Mouse (Mus musculus) embryo, embryonic 10 days (tissue): Measurements from ENCODE around the gene Man1a2.

ENCODE experiments used
- DNase-seq: peaks from one replicate; pipeline ENCODE4 v3.0.0-alpha.2; 2015; ENCODE audit warnings: low spot score

The Man1a2 gene

DNA sequence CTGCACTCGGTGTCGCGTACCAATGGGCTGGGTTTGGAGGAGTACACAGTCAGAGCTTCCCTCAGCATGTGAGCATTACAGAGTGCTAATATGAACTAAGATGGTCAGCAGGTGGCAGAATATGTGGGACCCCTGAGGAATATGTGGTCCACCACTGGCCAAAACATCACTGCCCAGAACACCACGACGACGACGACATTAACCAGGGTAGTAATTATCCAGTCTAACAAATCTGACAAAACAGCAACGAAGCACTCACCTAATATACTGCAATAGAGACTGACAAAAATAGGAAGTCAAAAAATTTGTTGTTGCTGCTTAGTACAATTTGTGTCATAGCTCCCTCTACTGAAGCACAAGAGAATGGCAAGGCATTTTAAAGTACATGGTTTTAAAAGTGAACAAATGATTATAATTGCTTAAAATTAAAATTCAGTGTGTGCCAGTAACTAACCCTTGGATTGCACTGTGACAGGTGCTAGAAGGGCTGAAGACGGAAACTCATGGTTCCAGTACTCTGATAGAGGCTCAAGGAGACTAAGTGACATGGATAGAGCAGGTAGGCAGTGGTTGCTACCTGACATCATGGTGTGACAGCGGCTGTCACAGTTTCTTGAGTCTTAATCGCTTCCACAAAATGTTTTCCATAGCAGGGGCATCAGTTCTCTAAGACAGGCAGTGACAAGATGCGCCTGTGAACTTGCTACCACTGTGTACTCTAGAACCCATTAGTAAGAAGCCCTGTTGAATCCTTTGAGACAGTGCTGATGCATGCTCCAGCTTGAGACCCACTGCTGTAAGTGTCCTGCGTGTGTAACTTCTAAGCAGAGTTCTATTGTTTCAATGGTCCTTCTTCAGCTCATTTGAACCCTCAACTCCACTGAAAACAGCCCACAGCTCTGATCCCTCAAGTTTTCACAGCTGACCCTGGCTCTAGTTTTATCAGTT lies 116.6 kb downstream of the Man1a2 start:
- DNase-seq: no peak

GRCm38 (mm10) chr3:100563565-100563964 lies 121.7 kb downstream of the Man1a2 start:
- DNase-seq: no peak

- no peak for DNase-seq
These were observed 122.8 kb downstream of the Man1a2 start for GRCm38 (mm10) chr3:100562455-100562854.

- DNase-seq: no peak
These were observed 123.6 kb downstream of the Man1a2 start for GRCm38 (mm10) chr3:100561561-100562175.

- DNase-seq: no peak
These were observed 125.9 kb downstream of the Man1a2 start for GRCm38 (mm10) chr3:100559431-100559830.

GRCm38 (mm10) chr3:100558211-100558708 lies 127.0 kb downstream of the Man1a2 start:
- DNase-seq: no peak

- peak; percentile 58 for DNase-seq
These were observed 130.5 kb downstream of the Man1a2 start for GRCm38 (mm10) chr3:100554843-100555242.

- no peak for DNase-seq
These were observed 133.1 kb downstream of the Man1a2 start for GRCm38 (mm10) chr3:100552171-100552570.

- no peak for DNase-seq
These were observed 137.4 kb downstream of the Man1a2 start for GRCm38 (mm10) chr3:100547913-100548292.

GRCm38 (mm10) chr3:100547162-100547912 lies 138.0 kb downstream of the Man1a2 start:
- no peak for DNase-seq

- DNase-seq: no peak
These were observed 148.6 kb downstream of the Man1a2 start for GRCm38 (mm10) chr3:100536686-100537085.

DNA sequence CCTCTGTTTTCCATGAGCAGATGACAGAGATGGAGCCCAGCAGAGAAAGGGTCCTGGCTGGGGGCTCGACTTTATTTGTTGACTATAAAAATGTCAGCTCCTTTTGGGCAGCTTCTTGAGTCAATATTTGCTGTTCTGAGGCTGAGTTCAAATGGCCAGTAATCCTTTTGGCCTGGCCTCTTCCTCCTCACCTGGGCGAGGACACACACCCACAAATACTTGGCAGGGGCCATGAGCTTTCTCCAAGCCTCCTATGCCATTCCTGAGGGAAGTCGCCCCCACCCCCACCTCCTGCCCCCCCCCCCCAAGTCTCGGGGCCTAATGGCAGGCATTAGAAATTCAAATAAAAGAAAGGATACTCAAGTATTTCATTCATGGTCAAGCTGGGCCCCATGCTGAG lies 149.4 kb downstream of the Man1a2 start:
- DNase-seq: no peak

DNA sequence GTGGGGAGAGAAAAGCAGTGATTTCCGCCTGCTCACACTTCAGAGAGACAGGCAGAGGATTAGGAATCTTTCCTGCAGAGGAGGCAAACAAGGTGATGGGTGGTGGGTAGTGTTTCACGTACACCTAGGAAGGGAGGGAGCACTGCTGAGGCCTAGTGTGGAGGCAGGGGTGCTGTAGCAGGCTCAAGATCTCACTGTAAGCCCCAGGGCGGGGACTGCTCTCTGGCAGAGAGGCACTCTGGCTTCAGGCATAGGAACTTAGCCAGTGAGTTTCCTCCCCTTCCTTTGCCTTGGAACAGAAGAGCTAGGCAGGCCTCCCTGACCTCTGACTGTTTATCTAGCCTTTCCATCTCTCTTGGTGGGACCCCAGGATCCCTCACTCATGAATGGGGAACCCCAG lies 150.0 kb downstream of the Man1a2 start:
- no peak for DNase-seq

- DNase-seq: no peak
These were observed 150.9 kb downstream of the Man1a2 start for GRCm38 (mm10) chr3:100534394-100534793.

GRCm38 (mm10) chr3:100533429-100533828 lies 151.9 kb downstream of the Man1a2 start:
- DNase-seq: no peak

DNA sequence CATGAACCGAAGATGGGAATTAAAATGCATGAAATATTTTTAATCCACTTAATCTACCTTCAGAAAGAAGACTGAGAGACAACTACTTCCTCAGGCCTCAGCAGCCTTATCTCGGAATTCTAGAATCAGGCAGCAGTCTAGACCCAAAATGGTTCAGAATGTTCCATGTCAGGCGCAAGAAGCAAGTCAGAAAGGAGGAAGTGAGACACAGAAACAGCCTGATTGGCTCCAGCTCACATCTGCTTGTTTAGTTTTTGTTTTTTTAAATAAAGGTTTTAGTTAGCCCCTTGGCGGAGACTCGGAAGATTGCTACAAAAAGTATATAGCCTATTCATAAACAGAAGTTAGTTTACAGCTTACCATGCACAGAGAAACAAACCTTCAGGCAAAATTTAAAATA lies 154.4 kb downstream of the Man1a2 start:
- no peak for DNase-seq

- DNase-seq: no peak
These were observed 155.0 kb downstream of the Man1a2 start for GRCm38 (mm10) chr3:100530244-100530788.

GRCm38 (mm10) chr3:100522671-100523070 lies 162.6 kb downstream of the Man1a2 start:
- DNase-seq: no peak

DNA sequence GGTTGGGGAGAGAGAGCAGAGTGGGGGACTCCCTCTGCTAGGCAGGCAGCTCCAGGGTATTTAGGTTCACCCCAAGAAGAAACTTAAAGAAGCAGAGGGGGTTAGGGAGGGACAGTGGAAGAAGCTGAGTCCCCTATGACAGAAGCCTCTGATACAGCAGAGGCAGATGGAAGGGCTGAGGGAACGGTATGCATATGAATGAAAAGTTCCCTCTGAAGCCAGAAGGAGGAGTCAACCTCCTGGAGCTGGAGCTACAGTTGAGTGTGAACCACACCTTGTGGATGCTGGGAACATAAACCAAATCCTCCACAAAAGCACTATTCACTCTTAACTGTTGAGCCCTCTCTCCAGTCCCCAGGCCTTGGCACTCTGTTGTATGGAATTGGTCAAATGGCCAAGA lies 163.7 kb downstream of the Man1a2 start:
- DNase-seq: no peak

GRCm38 (mm10) chr3:100515754-100516141 lies 169.6 kb downstream of the Man1a2 start:
- DNase-seq: no peak

DNA sequence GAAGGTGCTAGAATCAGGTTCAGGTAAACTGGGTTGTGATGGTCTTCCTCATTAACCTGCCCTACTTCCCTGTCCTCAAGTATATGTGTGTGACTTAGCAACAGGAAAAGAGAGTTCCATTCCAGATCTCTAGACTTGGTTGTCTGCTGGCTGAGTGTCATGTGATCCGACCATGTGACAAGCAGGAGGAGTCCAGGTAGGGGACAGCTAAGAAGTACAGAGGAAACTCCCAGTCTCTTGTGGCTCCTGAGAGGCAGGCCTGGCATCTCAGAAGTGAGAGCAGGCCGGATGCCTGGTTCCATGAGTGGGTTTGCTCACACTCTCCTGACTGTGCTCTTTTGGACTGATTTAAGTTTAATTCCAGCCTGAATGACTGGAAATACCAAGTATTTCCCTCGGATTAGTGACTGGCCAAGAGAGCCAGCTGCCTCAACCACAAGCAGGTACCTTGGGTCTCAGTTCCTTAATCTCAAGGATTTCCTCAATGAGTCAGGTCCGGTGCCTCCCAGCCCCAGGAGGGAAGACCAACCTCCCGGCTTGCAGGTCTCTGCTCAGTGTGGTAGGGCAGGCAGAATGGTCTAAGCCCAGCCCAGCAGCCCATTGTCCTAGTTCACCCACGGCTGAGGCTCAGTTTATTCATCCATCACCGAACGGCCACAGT lies 170.1 kb downstream of the Man1a2 start:
- DNase-seq: no peak
